Mouse (Mus musculus) MEL (cell line): ENCODE data around the gene Npr1.

ENCODE experiments used
- CTCF ChIP-seq, 3 experiments: IDR thresholded peaks in 2 of 3; conservative IDR thresholded peaks in 1 of 3; 2 replicates each; pipeline ENCODE4 v1.5.1; 2011 to 2012; ENCODE audit warnings: low read length in 3 of 3, low read depth in 2 of 3, mild to moderate bottlenecking in 2 of 3, improper control_type of control experiment in 1 of 3, inconsistent platforms in 1 of 3, mixed read lengths in 1 of 3, moderate library complexity in 1 of 3; ENCODE audit not compliant: control insufficient read depth in 1 of 3, insufficient read depth in 1 of 3, poor library complexity in 1 of 3, severe bottlenecking in 1 of 3
- EP300 ChIP-seq, 2 experiments: IDR thresholded peaks; 2 replicates each; pipeline ENCODE4 v1.6.1; 2011; ENCODE audit warnings: improper control_type of control experiment in 2 of 2, low read length in 2 of 2, low read depth in 1 of 2, mild to moderate bottlenecking in 1 of 2
- MAX ChIP-seq: IDR thresholded peaks from 2 replicates; pipeline ENCODE4 v1.6.1; 2011; ENCODE audit warnings: low read length, improper control_type of control experiment
- POLR2AphosphoS5 ChIP-seq: IDR thresholded peaks from 2 replicates; pipeline ENCODE4 v1.6.1; 2012; ENCODE audit warnings: low read depth, borderline replicate concordance, mild to moderate bottlenecking, inconsistent platforms, low read length, moderate library complexity, mixed read lengths
- SMC3 ChIP-seq: IDR thresholded peaks from 2 replicates; pipeline ENCODE4 v1.6.1; 2011; ENCODE audit warnings: low read depth, low read length, improper control_type of control experiment
- TAL1 ChIP-seq: IDR thresholded peaks from 2 replicates; pipeline ENCODE4 v1.6.1; 2012; ENCODE audit warnings: mild to moderate bottlenecking, inconsistent platforms, low read length, moderate library complexity, mixed read lengths

GRCm38 (mm10) chr3:90406414-90406813 is 59.3 kb downstream of the Npr1 start:
- TF ChIP-seq CTCF (IDR thresholded peaks at IDR 0.05 in 2 of 3, conservative IDR thresholded peaks at IDR 0.05 in 1 of 3; ENCODE audit: control insufficient read depth in 1 of 3, insufficient read depth in 1 of 3, low read depth in 2 of 3, low read length in 3 of 3, poor library complexity in 1 of 3, severe bottlenecking in 1 of 3) (no peak), TAL1 (no peak), POLR2AphosphoS5 (no peak), SMC3 (no peak), EP300 (IDR thresholded peaks at IDR 0.05; ENCODE audit: low read depth in 1 of 2, low read length in 2 of 2) (no peak), MAX (no peak)
